Mouse (Mus musculus): ENCODE results near the gene Zranb1.

Zranb1 gene

GRCm38 (mm10) chr7:133002271-133002670 is 71.3 kb downstream of the Zranb1 start:
- DNase-seq (ENCODE audit: low spot score): no peak

DNA sequence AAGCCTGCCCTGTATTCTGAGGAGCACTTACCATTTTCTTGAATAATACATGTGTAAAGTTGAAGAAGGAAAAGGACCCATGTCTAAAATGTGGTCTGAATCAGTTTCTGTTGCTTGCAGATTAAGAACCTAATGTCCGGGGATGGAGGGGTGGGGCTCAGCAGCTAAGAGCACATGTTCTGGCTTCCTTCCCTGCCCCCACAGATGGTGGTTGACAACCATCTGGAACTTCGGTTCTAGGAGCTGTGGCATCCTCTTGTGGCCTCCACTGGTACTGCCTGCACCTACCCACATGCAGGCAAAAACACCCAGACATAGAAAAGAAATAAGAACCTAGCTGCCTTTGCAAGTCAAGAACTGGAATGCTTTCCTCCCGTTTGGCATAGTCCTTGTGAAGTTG is 72.5 kb downstream of the Zranb1 start:
- peak; percentile 70 for DNase-seq (ENCODE audit: low spot score)

DNA sequence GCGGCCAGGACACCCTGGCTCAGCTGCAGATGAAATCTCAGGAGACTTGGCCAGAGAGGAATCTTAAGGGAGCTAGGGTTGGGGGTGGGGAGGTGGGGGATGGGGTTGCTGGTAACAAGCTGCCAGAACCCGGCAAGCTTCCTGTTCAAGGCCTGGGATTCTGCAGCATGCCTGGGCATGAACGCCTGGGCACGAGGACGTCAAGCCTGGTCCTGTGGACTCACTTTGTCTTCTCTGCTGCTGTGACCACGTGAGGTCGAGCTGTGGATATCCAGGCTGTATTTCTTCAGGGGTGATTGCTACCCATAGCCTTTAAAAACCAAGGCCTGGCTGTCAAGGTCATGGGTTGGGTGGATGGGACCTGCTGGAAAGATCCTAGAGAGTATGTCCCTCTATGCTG is 74.8 kb downstream of the Zranb1 start:
- DNase-seq (ENCODE audit: low spot score): peak; percentile 23

DNA sequence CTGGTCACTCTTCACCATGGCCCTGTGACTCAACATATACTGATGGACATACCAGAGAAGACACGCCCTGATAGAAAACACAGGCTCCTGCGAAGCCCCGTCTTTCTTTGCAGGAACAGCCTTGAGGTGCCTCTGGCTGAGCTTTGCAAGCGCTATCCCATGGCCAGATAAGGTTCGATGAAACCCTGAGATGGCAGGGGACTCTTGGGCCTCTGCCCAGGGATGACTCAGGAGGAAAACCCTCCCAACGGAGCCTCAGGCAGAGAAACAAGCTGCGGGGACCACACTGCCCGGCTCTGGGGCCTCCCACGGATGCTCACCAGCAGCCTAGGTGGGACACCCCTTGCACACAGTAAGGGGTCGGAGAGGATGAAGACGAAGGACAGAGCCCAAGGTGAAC is 76.4 kb downstream of the Zranb1 start:
- peak; percentile 53 for DNase-seq (ENCODE audit: low spot score)

DNA sequence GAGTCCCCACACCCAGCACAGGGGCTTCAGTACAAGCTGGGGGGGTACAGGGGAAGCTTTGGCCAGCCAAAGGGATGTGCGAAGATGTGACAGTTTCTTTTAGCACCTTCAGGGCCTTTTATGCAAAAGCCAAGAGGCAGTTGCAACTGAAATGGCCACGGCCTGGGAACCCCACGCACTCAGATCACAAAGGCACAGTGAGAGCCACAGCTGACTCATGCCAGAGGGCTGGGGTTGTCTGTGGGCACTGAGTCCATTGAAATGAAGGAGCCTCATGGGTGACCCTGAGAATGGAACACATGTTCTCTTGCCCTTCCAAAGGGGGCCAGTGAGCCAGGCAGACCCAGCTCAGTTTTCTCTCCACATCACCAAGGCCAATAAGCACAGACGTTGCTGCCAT is 77.7 kb downstream of the Zranb1 start:
- DNase-seq (ENCODE audit: low spot score): no peak

GRCm38 (mm10) chr7:133009676-133010075 is 78.7 kb downstream of the Zranb1 start:
- DNase-seq (ENCODE audit: low spot score): no peak

- DNase-seq (ENCODE audit: low spot score): no peak
Observed at GRCm38 (mm10) chr7:133010477-133010876, 79.5 kb downstream of the Zranb1 start.

- DNase-seq (ENCODE audit: low spot score): no peak
Observed at GRCm38 (mm10) chr7:133011191-133011590, 80.2 kb downstream of the Zranb1 start.

DNA sequence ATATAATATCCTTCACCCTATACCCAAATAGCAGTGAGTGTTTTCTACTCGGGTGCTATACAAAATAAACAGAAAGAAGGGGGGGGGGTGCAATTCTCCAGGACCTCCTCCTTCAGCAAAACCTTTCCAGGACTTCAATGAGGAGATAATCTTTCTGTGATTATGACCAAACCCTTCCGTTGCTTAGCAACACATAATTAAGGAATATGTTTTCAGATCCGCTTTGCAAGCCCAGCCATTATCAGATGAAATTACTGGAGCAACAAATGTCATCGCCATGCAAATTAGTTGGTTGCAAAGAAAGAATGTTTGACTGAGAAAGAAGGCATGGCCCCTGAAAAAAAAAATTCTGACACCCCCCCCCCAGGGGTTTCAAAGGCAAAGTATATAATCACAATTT is 80.7 kb downstream of the Zranb1 start:
- no peak for DNase-seq (ENCODE audit: low spot score)

DNA sequence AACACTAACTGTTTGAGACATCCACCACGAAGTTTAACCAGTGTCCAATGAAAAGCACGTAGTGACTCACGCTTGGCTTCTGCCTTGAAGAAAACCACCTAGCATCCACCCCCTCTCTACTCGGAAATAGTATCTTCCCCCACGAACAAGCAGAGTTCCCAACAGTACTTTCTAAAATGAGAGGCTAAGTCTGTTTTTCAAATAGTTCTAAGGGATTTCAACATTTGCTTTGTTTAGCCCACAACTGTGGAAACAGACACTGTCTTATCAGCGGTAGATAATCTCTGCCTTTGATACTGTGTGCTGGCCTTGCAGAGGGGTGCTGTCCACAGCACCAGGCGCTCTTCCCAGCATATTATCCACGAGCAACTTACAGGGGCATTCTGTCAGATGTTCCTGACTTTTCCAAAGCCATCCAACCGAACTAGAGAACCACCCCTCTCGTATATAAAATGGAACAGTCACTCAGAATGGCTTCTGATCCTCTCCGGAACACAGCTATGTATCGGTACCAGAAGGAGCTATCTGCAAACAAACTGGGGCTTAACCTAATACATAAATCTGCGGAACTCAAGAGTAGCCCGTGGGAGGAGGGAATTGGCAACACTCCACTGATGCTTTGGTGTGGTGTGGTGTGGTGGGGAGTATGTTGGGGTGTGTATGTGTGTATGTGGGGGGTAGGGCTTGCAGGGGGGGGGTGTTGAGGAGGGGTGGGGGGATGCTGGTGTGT is 81.9 kb downstream of the Zranb1 start:
- no peak for DNase-seq (ENCODE audit: low spot score)

GRCm38 (mm10) chr7:133013923-133014322 is 83.0 kb downstream of the Zranb1 start:
- DNase-seq (ENCODE audit: low spot score): no peak

DNA sequence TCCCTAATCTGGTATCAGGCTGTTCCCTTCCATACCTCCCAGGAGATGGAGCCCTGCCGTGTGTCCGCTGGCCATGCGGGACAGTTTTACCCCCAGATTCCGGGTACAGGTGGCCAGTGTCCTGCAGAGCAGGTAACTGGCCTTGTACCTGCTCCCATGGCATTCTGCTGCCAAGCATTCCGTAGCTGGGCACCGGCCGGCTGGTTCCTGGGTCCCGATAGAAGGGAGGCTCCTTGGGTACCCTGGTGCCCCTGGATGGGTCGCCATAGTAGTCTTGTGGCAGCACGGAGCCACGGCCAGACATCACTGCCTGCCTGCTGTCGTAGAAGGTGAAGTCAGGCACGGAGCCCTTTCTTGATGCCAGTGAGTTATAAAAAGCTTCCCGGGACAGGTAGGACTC is 83.7 kb downstream of the Zranb1 start:
- no peak for DNase-seq (ENCODE audit: low spot score)

GRCm38 (mm10) chr7:133015416-133016070 is 84.6 kb downstream of the Zranb1 start:
- DNase-seq (ENCODE audit: low spot score): no peak

- DNase-seq (ENCODE audit: low spot score): no peak
Observed at GRCm38 (mm10) chr7:133018961-133019360, 88.0 kb downstream of the Zranb1 start.

GRCm38 (mm10) chr7:133019481-133020020 is 88.6 kb downstream of the Zranb1 start:
- DNase-seq (ENCODE audit: low spot score): no peak

DNA sequence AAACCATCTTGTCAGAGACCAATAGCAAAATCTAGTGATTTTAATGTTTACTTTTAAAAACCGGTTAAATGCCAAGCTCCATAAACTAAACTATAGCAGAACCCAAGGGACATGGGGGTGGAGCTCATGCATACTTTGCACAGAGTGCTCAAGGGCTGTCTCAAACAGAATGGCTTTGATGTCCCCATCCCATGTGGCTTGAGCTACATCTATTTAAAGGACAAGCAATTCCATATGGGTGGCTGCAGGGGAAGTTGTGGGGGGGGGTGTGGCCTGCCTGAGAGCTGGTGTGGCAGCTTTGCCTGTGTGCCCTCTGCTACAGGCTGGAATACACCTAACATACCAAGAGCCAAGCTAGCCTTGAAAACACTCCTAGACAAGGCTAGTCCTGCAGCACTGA is 93.8 kb downstream of the Zranb1 start:
- DNase-seq (ENCODE audit: low spot score): no peak

- no peak for DNase-seq (ENCODE audit: low spot score)
Observed at GRCm38 (mm10) chr7:133027930-133028329, 97.0 kb downstream of the Zranb1 start.

DNA sequence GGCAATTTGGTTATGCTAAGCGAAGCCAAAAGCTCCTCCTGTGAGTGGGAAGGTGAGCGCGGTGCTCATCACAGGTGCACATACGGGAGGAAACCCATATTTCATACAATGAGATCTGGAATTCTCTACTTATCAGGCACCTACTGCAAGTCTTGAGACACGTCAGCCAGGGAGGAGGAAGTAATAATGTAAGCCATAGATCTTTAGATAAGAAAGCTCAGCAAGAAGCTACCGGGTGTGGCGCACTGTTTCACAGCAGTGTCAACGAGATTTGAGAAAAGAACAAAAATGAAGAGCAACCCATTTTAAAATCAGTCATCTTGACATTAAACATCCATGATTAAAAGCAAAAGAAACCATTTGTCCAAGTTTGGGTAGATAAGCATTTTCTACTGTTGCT is 98.1 kb downstream of the Zranb1 start:
- no peak for DNase-seq (ENCODE audit: low spot score)

GRCm38 (mm10) chr7:133029496-133030047 is 98.6 kb downstream of the Zranb1 start:
- no peak for DNase-seq (ENCODE audit: low spot score)

- peak; percentile 51 for DNase-seq (ENCODE audit: low spot score)
Observed at GRCm38 (mm10) chr7:133032589-133033203, 101.8 kb downstream of the Zranb1 start.

GRCm38 (mm10) chr7:133035901-133036300 is 105.0 kb downstream of the Zranb1 start:
- DNase-seq (ENCODE audit: low spot score): no peak

Measured in urinary bladder, postnatal 25 days (tissue).